Mouse (Mus musculus): ENCODE measurements around the gene Sel1l3. TPM values are rescaled to one million over a fixed set of nuclear protein-coding genes. Genes with fewer than 3 reads are reported as not detected.

The Sel1l3 gene
- polyA plus RNA-seq, 1 experiment from 2014 or later = 7.3 TPM

DNA sequence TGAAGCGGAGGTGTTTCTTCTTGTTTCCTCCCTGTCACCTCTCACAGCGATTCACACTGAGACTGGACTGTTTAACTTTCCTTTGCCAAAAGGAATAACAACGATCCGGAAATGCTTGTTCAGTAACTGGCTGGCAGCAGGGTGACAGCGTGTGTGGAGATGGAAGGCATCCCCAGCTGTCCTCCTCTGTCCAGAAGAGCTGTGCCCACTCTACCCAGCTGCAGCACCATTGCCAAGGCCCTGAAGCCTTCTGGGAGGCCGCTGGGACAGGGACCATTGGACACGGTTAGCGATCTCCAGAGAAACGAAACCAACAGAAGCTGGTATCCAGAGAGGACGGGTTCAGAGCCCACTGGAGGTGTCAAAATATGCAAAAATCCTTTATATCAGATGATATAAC, 30.2 kb upstream of the Sel1l3 start:
- Histone ChIP-seq H3K4me3 (ENCODE audit: low read depth, low read length) (no peak overlapping the region), H3K4me2 (replicated peaks; ENCODE audit: low read depth, low read length) (no peak overlapping the region), H3K9ac (replicated peaks; ENCODE audit: low read depth, low read length) (no peak overlapping the region), H3K27ac (ENCODE audit: low read length) (no peak overlapping the region), H3K27me3 (ENCODE audit: control insufficient read depth, insufficient read depth, low read length) (no peaks in the 10 kb centered on the region), H3K9me3 (ENCODE audit: control insufficient read depth, low read depth, low read length) (no peaks in the 10 kb centered on the region), H3K4me1 (ENCODE audit: control insufficient read depth, insufficient read depth, low read length) (no peaks in the 10 kb centered on the region), H3K36me3 (ENCODE audit: control insufficient read depth, insufficient read depth, low read length) (no peaks in the 10 kb centered on the region)
- WGBS = 70% methylated on average over 10 of the region's 10 CpGs
- no peak for ATAC-seq (ENCODE audit: insufficient number of reproducible peaks, insufficient read depth, low FRiP score, low read depth)

DNA sequence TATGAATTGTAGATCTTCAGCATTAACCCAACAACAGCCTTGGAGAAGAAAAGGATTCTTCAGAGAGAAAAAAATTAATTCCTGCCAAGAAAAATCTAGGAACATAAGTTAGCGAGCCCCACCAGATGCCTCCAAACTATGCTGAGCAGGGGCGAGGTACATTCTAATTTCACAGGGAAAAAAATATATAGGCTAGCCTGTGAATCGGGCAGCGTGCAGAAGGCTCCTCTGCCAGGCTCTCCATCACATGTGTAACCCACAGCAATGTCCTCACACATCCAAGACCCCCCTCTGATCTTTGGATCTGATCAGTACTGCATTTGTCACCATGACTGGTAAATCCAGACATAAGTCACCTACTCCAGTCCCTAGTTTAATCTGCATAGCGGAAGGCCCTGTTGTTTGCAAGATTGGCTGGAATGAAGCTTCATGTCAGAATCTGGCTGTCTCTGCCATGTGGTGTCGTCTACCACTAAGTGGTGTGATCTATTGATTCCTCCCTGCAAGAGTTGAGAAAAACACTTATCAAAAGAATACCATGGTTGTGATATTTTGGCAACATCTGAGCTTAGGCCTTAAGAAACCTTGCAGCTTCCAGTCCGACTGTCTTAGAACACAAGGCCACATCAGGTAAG, 29.3 kb upstream of the Sel1l3 start:
- H3K27ac ChIP-seq (ENCODE audit: low read length) = no peak overlapping the region
- WGBS = 79% methylated on average over 7 of the region's 7 CpGs
- H3K36me3 ChIP-seq (ENCODE audit: control insufficient read depth, insufficient read depth, low read length) = no peaks in the 10 kb centered on the region
- no peak overlapping the region for H3K4me3 ChIP-seq (ENCODE audit: low read depth, low read length)
- no peaks in the 10 kb centered on the region for H3K27me3 ChIP-seq (ENCODE audit: control insufficient read depth, insufficient read depth, low read length)
- H3K4me2 ChIP-seq (replicated peaks; ENCODE audit: low read depth, low read length) = no peak overlapping the region
- H3K9ac ChIP-seq (replicated peaks; ENCODE audit: low read depth, low read length) = no peak overlapping the region
- H3K4me1 ChIP-seq (ENCODE audit: control insufficient read depth, insufficient read depth, low read length) = no peaks in the 10 kb centered on the region
- no peak for ATAC-seq (ENCODE audit: insufficient number of reproducible peaks, insufficient read depth, low FRiP score, low read depth)
- no peaks in the 10 kb centered on the region for H3K9me3 ChIP-seq (ENCODE audit: control insufficient read depth, low read depth, low read length)

DNA sequence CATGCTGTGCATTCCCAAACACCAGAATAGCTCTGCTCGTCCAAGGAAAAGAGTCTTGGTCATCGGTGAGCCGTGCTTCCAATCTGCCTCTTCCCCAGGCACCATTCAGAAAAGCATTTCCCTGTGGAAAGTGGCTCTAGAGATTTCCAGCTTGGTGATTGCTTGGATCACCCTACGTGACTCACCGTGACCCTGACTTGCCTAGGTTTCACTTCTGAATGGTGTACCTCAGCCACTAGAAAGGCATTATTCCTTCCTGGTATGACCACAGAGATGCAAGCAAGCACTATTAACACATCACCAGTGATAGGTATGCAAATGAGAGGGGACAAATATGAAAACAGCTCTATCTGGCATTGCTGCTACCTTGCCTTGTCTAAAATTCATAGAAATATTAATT, 28.2 kb upstream of the Sel1l3 start:
- Histone ChIP-seq H3K4me2 (replicated peaks; ENCODE audit: low read depth, low read length) (no peak overlapping the region), H3K36me3 (ENCODE audit: control insufficient read depth, insufficient read depth, low read length) (no peaks in the 10 kb centered on the region), H3K27me3 (ENCODE audit: control insufficient read depth, insufficient read depth, low read length) (no peaks in the 10 kb centered on the region), H3K4me1 (ENCODE audit: control insufficient read depth, insufficient read depth, low read length) (peaks cover 3% of the 10 kb centered on the region; the same call in 1 of the 2 replicates), H3K27ac (ENCODE audit: low read length) (no peak overlapping the region), H3K9me3 (ENCODE audit: control insufficient read depth, low read depth, low read length) (no peaks in the 10 kb centered on the region), H3K4me3 (ENCODE audit: low read depth, low read length) (no peak overlapping the region), H3K9ac (replicated peaks; ENCODE audit: low read depth, low read length) (no peak overlapping the region)
- 76% methylated on average over 5 of the region's 5 CpGs for WGBS
- ATAC-seq (ENCODE audit: insufficient number of reproducible peaks, insufficient read depth, low FRiP score, low read depth) = no peak

DNA sequence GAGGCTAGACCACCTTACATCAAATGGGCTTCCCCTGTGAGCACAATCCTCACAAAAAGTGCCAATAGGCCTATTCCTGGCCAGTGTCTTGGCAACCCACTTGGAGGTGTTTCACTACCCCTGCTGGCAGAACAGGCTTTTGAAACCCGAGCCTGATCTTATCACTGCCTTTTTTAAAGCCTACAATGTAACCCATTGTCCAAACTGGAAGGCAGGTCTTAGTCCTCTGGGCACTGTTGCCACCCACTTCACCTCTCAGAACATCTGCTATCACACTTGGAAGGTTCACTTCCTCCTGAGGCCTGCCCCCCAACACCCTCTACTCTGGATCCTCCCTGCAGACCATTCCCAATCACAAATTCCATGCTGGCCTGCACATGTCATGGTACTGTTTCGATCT, 27.4 kb upstream of the Sel1l3 start:
- no peaks in the 10 kb centered on the region for H3K36me3 ChIP-seq (ENCODE audit: control insufficient read depth, insufficient read depth, low read length)
- peak; percentile 64; the same call in 1 of the 2 replicates for ATAC-seq (ENCODE audit: insufficient number of reproducible peaks, insufficient read depth, low FRiP score, low read depth)
- no peak overlapping the region for H3K4me2 ChIP-seq (replicated peaks; ENCODE audit: low read depth, low read length)
- no peak overlapping the region for H3K27ac ChIP-seq (ENCODE audit: low read length)
- H3K9me3 ChIP-seq (ENCODE audit: control insufficient read depth, low read depth, low read length) = no peaks in the 10 kb centered on the region
- H3K4me3 ChIP-seq (ENCODE audit: low read depth, low read length) = no peak overlapping the region
- H3K9ac ChIP-seq (replicated peaks; ENCODE audit: low read depth, low read length) = no peak overlapping the region
- H3K27me3 ChIP-seq (ENCODE audit: control insufficient read depth, insufficient read depth, low read length) = no peaks in the 10 kb centered on the region
- WGBS = 56% methylated on average over 2 of the region's 2 CpGs
- H3K4me1 ChIP-seq (ENCODE audit: control insufficient read depth, insufficient read depth, low read length) = peaks cover 10% of the 10 kb centered on the region; the same call in 1 of the 2 replicates

DNA sequence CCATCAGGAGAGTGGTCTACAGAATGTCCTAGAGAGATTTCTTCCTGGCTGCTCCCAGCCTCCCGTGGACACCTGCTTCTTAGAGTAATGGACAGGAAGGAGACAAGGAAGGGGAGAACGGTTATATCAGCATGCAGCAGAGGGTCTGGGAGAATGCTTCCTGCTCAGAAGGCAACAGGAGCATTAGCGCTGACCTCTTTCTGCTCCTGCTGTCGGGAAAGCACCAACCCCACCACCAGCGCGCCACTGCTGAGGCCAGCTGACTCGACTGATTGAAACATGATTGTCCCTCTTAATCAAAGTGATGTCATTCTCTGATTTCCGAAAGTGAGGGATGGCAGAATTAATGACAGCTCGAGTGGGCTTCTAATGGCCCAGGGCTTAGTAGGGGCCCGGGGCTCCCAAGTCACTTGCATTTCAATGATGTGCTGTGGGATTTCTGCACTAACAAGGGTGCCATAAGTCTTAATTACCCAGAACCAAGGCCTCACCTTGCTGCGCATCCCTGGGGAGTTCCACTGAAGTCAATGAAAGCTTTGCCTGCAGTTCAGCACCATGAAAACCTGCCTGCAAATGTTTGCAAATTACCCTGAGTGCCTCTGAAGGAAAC, 26.2 kb upstream of the Sel1l3 start:
- Histone ChIP-seq H3K9ac (replicated peaks; ENCODE audit: low read depth, low read length) (no peak overlapping the region), H3K36me3 (ENCODE audit: control insufficient read depth, insufficient read depth, low read length) (no peaks in the 10 kb centered on the region), H3K4me2 (replicated peaks; ENCODE audit: low read depth, low read length) (no peak overlapping the region), H3K27ac (ENCODE audit: low read length) (no peak overlapping the region), H3K9me3 (ENCODE audit: control insufficient read depth, low read depth, low read length) (no peaks in the 10 kb centered on the region), H3K4me3 (ENCODE audit: low read depth, low read length) (no peak overlapping the region), H3K27me3 (ENCODE audit: control insufficient read depth, insufficient read depth, low read length) (no peaks in the 10 kb centered on the region), H3K4me1 (ENCODE audit: control insufficient read depth, insufficient read depth, low read length) (peaks cover 18% of the 10 kb centered on the region)
- 57% methylated on average over 11 of the region's 11 CpGs for WGBS
- ATAC-seq (ENCODE audit: insufficient number of reproducible peaks, insufficient read depth, low FRiP score, low read depth) = no peak

DNA sequence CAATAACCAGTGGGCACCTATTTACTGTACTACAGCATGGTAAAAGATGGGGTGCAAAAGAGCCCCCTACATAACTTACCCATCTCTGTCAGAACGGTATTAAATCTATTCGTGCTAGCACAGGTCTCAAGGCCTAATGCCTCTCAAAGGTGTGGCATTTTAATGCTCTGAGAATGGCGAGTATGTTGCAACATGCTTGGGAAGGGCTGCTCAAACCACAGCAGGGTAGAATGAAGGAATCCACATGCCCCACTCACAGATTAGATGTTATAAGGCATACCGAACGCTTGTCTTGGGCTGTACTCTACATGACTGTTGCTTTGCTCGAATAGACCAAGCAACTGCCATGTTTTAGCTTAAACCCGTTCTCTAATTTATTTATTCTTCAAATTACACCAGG, 25.5 kb upstream of the Sel1l3 start:
- H3K4me3 ChIP-seq (ENCODE audit: low read depth, low read length) = no peak overlapping the region
- H3K27ac ChIP-seq (ENCODE audit: low read length) = no peak overlapping the region
- no peaks in the 10 kb centered on the region for H3K36me3 ChIP-seq (ENCODE audit: control insufficient read depth, insufficient read depth, low read length)
- H3K4me2 ChIP-seq (replicated peaks; ENCODE audit: low read depth, low read length) = no peak overlapping the region
- H3K9me3 ChIP-seq (ENCODE audit: control insufficient read depth, low read depth, low read length) = no peaks in the 10 kb centered on the region
- WGBS = 83% methylated on average over 7 of the region's 7 CpGs
- ATAC-seq (ENCODE audit: insufficient number of reproducible peaks, insufficient read depth, low FRiP score, low read depth) = no peak
- H3K9ac ChIP-seq (replicated peaks; ENCODE audit: low read depth, low read length) = no peak overlapping the region
- H3K4me1 ChIP-seq (ENCODE audit: control insufficient read depth, insufficient read depth, low read length) = peaks cover 18% of the 10 kb centered on the region
- no peaks in the 10 kb centered on the region for H3K27me3 ChIP-seq (ENCODE audit: control insufficient read depth, insufficient read depth, low read length)

DNA sequence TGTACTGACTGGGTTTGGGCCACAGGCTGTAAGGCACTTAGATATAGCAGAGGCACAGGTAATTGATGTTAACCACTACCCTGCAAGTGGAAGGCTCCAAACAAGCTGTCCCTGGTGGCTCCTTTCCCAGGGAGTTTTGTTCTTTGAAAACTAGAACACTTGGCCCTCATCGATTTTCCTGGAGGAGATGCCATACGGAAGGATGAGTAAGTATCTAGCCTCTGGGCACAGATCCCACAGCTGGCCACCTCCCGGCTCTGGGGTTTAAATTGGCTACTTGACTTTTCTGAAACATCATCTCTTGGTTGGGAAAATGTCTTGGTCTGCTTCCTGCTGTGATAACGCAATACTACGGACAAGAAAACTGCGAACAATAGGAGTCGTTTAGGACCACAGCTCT, 25.0 kb upstream of the Sel1l3 start:
- H3K4me2 ChIP-seq (replicated peaks; ENCODE audit: low read depth, low read length) = no peak overlapping the region
- H3K9me3 ChIP-seq (ENCODE audit: control insufficient read depth, low read depth, low read length) = no peaks in the 10 kb centered on the region
- H3K4me1 ChIP-seq (ENCODE audit: control insufficient read depth, insufficient read depth, low read length) = peaks cover 18% of the 10 kb centered on the region
- H3K27ac ChIP-seq (ENCODE audit: low read length) = no peak overlapping the region
- ATAC-seq (ENCODE audit: insufficient number of reproducible peaks, insufficient read depth, low FRiP score, low read depth) = no peak
- H3K9ac ChIP-seq (replicated peaks; ENCODE audit: low read depth, low read length) = no peak overlapping the region
- WGBS = 88% methylated on average over 7 of the region's 7 CpGs
- H3K27me3 ChIP-seq (ENCODE audit: control insufficient read depth, insufficient read depth, low read length) = no peaks in the 10 kb centered on the region
- H3K4me3 ChIP-seq (ENCODE audit: low read depth, low read length) = no peak overlapping the region
- no peaks in the 10 kb centered on the region for H3K36me3 ChIP-seq (ENCODE audit: control insufficient read depth, insufficient read depth, low read length)

DNA sequence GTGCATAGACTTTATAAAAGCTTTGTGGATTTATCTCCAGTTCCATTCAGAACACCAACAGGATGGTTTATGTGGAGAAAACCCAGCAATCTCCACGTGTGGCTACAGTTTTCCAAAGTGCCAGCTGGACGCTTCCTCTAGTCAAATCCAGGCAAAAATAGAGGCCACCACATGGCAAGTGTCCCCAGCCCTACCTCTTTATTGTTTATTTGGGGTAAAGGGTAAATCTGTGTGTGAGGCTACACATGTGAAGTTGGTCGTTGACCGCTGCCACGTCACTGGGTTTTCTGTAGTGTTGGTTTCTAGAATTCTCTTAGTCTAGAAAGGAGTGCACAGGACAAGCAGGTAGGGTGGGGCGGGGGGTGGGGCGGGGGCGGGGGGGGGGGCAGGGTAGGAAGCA, 23.0 kb upstream of the Sel1l3 start:
- Histone ChIP-seq H3K4me2 (replicated peaks; ENCODE audit: low read depth, low read length) (no peak overlapping the region), H3K36me3 (ENCODE audit: control insufficient read depth, insufficient read depth, low read length) (no peaks in the 10 kb centered on the region), H3K27me3 (ENCODE audit: control insufficient read depth, insufficient read depth, low read length) (no peaks in the 10 kb centered on the region), H3K27ac (ENCODE audit: low read length) (no peak overlapping the region), H3K4me1 (ENCODE audit: control insufficient read depth, insufficient read depth, low read length) (peaks cover 18% of the 10 kb centered on the region), H3K9ac (replicated peaks; ENCODE audit: low read depth, low read length) (no peak overlapping the region), H3K9me3 (ENCODE audit: control insufficient read depth, low read depth, low read length) (no peaks in the 10 kb centered on the region), H3K4me3 (ENCODE audit: low read depth, low read length) (no peak overlapping the region)
- ATAC-seq (ENCODE audit: insufficient number of reproducible peaks, insufficient read depth, low FRiP score, low read depth) = no peak
- 76% methylated on average over 7 of the region's 8 CpGs for WGBS

DNA sequence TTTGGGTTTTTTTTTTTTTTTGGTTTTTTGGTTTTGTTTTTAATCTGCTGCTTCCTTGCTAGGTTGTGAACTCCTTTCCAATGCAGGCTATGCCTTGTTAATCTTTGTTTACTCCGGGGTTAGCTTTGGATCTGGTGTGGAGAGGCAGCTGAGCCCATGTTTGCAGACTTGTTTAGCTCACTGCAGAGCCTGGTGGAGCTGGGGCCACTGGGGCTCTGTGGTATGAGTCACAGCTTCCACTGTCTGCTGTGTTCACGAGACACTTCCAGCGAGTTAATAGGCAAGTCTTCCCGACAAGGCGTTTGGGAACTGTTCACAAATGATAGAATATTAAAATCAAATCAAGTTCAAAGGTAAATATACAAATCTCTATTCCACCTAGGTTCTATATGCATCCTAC, 22.4 kb upstream of the Sel1l3 start:
- Histone ChIP-seq H3K4me1 (ENCODE audit: control insufficient read depth, insufficient read depth, low read length) (peaks cover 18% of the 10 kb centered on the region), H3K9ac (replicated peaks; ENCODE audit: low read depth, low read length) (no peak overlapping the region), H3K27me3 (ENCODE audit: control insufficient read depth, insufficient read depth, low read length) (no peaks in the 10 kb centered on the region), H3K27ac (ENCODE audit: low read length) (no peak overlapping the region), H3K4me2 (replicated peaks; ENCODE audit: low read depth, low read length) (no peak overlapping the region), H3K4me3 (ENCODE audit: low read depth, low read length) (no peak overlapping the region), H3K36me3 (ENCODE audit: control insufficient read depth, insufficient read depth, low read length) (no peaks in the 10 kb centered on the region), H3K9me3 (ENCODE audit: control insufficient read depth, low read depth, low read length) (no peaks in the 10 kb centered on the region)
- 12% methylated on average over 5 of the region's 5 CpGs for WGBS
- ATAC-seq (ENCODE audit: insufficient number of reproducible peaks, insufficient read depth, low FRiP score, low read depth) = no peak; the same call in 1 of the 2 replicates
